Mouse (Mus musculus) testis, adult 2 months (tissue): ENCODE data around the gene Vwa7. TPM values are rescaled to one million over a fixed set of nuclear protein-coding genes. Genes with fewer than 3 reads are reported as not detected.

Source experiments
- H3K27ac ChIP-seq: fragments of 200-500 bp; 2 replicates; pipeline ENCODE4 v1.5.1; 2012; ENCODE audit warnings: low read depth, low read length; ENCODE audit not compliant: control insufficient read depth, insufficient read depth
- H3K27me3 ChIP-seq: fragments of 200-500 bp; 2 replicates; pipeline ENCODE4 v1.6.1; 2012; ENCODE audit warnings: mild to moderate bottlenecking, low read length, moderate library complexity; ENCODE audit not compliant: control insufficient read depth, insufficient read depth
- H3K36me3 ChIP-seq: fragments of 200-500 bp; 2 replicates; pipeline ENCODE4 v1.6.1; 2012; ENCODE audit warnings: mild to moderate bottlenecking, low read length; ENCODE audit not compliant: control insufficient read depth, insufficient read depth
- H3K4me1 ChIP-seq: fragments of 200-500 bp; 2 replicates; pipeline ENCODE4 v1.6.1; 2012; ENCODE audit warnings: low read length; ENCODE audit not compliant: control insufficient read depth, insufficient read depth
- H3K4me3 ChIP-seq: fragments of 200-500 bp; 2 replicates; pipeline ENCODE4 v1.5.1; 2012; ENCODE audit warnings: low read depth, mild to moderate bottlenecking, low read length, moderate library complexity, mixed read lengths; ENCODE audit not compliant: control insufficient read depth
- CTCF ChIP-seq: fragments of 200-500 bp; IDR thresholded peaks from 2 replicates; pipeline ENCODE4 v1.5.1; 2012; ENCODE audit warnings: low read depth, mild to moderate bottlenecking, inconsistent platforms, low read length, moderate library complexity; ENCODE audit not compliant: control insufficient read depth, insufficient read depth, insufficient replicate concordance
- POLR2A ChIP-seq: fragments of 200-500 bp; IDR thresholded peaks from 2 replicates; pipeline ENCODE4 v1.6.1; 2012; ENCODE audit warnings: low read depth, mild to moderate bottlenecking, inconsistent platforms, low read length, moderate library complexity; ENCODE audit not compliant: control insufficient read depth
- polyA plus RNA-seq: library from polyadenylated mRNA; depleted of rRNA; stranded (reverse); fragments of >200 nt; gene quantifications from 2 replicates; pipeline ENCODE4 v1.2.3, GENCODE M21; 2012

The Vwa7 gene
- polyA plus RNA-seq, 1 experiment = 0.65 TPM

DNA sequence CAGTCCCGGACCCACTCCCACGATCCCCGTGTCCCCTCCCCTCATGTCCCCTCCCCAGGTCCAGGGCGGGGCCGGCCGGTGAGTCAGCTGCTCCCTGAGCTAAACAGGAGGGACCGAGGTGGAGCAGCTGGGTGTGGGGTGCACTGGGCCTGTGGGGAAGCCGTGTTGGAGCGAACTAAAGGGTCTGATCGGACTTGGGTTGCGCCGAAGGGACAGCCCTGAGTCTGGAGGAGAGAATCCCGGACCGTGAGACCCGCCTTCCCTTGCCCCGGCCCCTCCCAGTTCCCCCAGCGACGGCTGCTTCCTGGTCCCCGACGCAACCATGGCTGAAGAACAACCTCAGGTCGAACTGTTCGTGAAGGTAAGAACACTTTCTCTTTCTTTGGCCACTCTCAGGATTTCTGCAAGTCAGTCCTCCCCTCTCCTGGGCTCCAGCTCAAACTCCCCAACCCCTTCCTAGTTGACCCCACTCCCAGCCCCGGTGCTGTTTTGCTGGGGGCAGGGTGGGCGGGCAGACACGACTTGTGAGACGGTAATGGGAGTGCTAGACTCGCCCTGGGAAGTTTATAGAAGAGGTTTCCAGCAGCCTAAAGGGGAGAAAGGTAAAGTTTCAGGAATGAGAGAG, 33.9 kb downstream of the Vwa7 start:
- H3K27me3 ChIP-seq = peaks cover 2% of the 10 kb centered on the region; the same call in 1 of the 2 replicates

DNA sequence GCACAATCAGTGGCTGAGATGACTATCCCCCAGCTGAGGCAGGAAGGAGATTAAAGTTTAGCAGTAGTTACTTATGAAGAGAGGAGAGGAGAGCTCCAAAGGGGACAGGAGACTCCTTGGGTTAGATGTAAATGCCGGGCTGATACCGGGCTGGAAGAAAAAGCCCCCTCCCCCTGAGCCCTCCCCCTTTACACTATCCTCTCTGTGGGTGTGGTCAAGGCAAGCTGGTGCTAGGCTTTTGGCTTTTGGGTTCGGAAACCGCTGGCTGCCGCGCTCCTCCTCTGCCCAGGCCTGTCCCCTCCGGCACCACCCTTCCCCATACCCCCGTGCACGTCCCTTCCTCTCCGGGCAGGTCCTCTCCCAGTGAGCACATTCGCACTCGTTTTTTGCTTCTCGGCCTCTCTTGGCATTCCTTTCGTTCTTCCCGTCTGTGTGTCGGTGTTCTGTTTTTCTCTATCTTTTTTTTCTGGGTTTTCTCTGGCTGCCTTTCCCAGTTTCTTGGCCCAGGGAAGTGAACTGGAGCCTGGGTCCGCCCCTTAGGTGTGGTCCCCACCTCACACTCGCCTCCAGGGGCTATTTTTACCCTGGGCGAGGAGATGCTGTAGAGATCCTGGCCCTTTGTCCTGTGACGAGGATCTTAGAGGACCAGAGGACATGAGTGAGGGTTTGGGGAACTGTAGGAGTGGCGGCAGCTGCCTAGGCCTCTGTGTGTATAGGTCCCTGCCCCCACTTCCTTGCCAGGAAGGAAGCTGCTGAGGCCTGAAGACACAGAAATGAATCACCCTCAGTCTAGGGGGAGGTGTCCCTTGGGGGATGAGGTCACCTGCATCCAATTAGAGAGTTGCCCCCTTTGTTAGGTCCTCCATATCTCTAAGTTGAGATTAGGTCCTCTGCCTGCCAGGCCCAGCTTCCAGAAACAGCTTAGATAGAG, 35.0 kb downstream of the Vwa7 start:
- TF ChIP-seq POLR2A = 0 out of 2 replicates have a peak, but pooled peaks have one; percentile 30
- TF ChIP-seq CTCF = no peak
- H3K4me3 ChIP-seq = peak overlapping the region; percentile 82
- H3K36me3 ChIP-seq = no peaks in the 10 kb centered on the region
- H3K4me1 ChIP-seq = peaks cover 21% of the 10 kb centered on the region
- H3K27ac ChIP-seq = peak overlapping the region; percentile 78
- H3K27me3 ChIP-seq = peaks cover 2% of the 10 kb centered on the region; the same call in 1 of the 2 replicates

More for the DNA sequence above, 33.9 kb downstream of the Vwa7 start:
- Histone ChIP-seq H3K36me3 (no peaks in the 10 kb centered on the region), H3K4me3 (peak overlapping the region; percentile 86), H3K4me1 (peaks cover 24% of the 10 kb centered on the region), H3K27ac (peak overlapping the region; percentile 82)
- no peak for TF ChIP-seq CTCF
- peak; percentile 57; the same call in 1 of the 2 replicates for TF ChIP-seq POLR2A

DNA sequence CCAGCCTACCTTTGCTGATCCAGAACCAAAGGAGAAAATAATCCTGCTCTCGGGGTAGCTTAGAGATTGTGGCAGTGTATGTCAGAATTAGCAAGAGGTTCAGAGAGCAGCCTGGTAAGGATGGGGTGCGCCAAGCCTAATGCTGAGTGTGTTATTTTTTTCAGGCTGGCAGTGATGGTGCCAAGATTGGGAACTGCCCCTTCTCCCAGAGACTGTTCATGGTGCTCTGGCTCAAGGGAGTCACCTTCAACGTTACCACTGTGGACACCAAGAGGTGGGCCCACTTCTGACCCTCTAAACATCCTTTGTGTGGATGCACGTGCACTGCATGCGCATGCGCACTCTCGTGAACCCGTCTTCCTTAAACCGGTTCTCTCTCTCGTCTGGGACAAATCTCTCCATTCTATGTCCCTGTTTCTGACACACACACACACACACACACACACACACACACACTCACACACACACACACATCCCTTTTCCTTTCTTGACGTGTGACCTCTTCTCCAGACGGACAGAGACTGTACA, 36.0 kb downstream of the Vwa7 start:
- H3K36me3 ChIP-seq = no peaks in the 10 kb centered on the region
- H3K27me3 ChIP-seq = peaks cover 2% of the 10 kb centered on the region; the same call in 1 of the 2 replicates
- H3K4me1 ChIP-seq = peaks cover 19% of the 10 kb centered on the region

DNA sequence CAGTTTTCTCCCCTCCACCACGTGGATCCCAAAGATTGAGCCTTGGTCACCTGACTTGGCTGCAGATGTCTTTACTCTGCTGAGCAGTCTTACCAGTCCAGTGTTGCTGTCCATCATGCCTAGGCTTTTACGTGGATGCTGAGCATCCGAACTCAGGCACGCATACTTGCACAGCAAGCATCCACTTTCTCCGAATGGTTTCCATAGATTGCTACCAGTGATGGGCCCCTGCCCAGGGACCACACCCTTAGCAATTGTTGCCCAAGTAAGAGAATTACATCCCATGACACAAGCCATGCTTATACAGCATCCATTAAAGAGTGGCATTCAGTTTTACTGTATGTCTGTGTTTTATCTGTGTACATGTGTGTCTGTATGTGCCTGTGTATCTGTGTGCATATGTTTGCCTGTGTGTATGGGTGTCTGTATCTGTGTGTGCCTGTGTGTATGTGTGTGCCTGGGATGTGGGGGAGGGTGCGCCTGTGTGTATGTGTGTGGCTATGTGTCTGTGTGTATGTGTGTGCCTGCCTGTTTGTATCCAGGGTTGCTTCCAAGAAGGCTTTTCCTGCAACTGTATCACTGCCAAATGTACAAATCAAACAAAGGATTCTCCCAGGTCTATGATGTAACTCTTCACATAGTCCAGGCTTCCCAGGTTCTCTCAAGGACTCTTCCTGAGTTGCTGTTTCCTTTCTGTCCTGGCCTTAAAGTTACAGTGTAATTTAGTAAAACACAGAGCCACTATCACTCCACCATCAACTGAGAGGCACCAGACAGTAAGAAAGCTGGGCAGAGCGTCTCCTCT, 39.5 kb downstream of the Vwa7 start:
- Histone ChIP-seq H3K27me3 (no peaks in the 10 kb centered on the region), H3K27ac (no peak overlapping the region; the same call in 1 of the 2 replicates), H3K4me3 (no peak overlapping the region), H3K36me3 (no peaks in the 10 kb centered on the region), H3K4me1 (peaks cover 25% of the 10 kb centered on the region)
- TF ChIP-seq POLR2A = no peak
- no peak for TF ChIP-seq CTCF

More for the DNA sequence above, 36.0 kb downstream of the Vwa7 start:
- no peak overlapping the region for H3K4me3 ChIP-seq
- H3K27ac ChIP-seq = no peak overlapping the region
- TF ChIP-seq POLR2A (no peak), CTCF (no peak)

DNA sequence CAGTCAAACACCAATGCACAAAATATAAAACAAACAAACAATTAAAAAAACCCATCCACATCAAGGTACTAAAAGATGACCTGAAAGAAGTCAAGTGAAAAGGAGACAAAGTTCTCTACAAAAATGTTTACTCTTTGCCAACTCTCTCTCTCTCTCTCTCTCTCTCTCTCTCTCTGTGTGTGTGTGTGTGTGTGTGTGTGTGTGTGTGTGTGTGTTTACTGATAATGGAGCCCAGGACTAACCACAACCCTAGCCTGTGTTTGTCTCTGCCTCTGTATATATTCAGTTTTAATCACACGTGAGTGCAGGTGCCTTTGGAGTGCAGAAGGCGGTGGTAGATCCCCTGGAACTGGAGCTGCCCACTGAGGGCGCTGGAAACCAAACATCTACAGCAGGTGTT, 40.7 kb downstream of the Vwa7 start:
- Histone ChIP-seq H3K4me3 (no peak overlapping the region), H3K36me3 (no peaks in the 10 kb centered on the region)

DNA sequence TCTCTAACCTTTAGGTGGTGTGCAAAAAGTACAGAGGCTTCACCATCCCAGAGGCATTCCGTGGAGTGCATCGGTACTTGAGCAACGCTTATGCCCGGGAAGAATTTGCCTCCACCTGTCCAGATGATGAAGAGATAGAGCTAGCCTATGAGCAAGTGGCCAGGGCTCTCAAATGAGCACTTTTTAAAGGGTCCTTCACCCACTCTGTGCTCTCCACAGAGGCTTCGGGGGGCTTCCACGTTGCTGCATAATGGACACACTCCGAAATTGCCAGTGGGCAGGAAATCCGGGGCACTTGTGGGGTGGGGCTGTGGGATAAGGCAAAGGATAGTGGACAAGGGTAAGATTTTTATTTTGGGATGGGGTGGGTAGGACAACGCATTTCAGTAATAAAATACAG, 41.9 kb downstream of the Vwa7 start:
- no peaks in the 10 kb centered on the region for H3K36me3 ChIP-seq
- no peak overlapping the region for H3K27ac ChIP-seq
- H3K27me3 ChIP-seq = no peaks in the 10 kb centered on the region
- TF ChIP-seq CTCF (no peak), POLR2A (no peak)
- no peak overlapping the region for H3K4me3 ChIP-seq
- H3K4me1 ChIP-seq = peaks cover 21% of the 10 kb centered on the region

More for the DNA sequence above, 40.7 kb downstream of the Vwa7 start:
- H3K27ac ChIP-seq = no peak overlapping the region
- peaks cover 18% of the 10 kb centered on the region for H3K4me1 ChIP-seq
- H3K27me3 ChIP-seq = no peaks in the 10 kb centered on the region
- no peak for TF ChIP-seq POLR2A
